Mouse (Mus musculus) kidney, postnatal 36 days (tissue): ENCODE measurements at regions not wholly inside any gene's neighbourhood (a gene's known extent, or its start where the extent isn't known, plus 50 kb on each side); places are given as distances from the start of the nearest gene placed in this dataset.
"Not testable (repeated sequence)": the region's sequence is repeated elsewhere in the genome, so short reads cannot be mapped to it uniquely, and the experiment has no call there.

Source experiments
- DNase-seq, 2 experiments: peaks; one replicate each; pipeline ENCODE4 v3.0.0; 2021 to 2022; ENCODE audit warnings: mixed read lengths in 2 of 2

- no peak for DNase-seq
Measured at GRCm38 (mm10) chr6:59102090-59102489, 77.7 kb upstream of the Fam13a start.

- DNase-seq, result no peak
Measured at GRCm38 (mm10) chr6:59103936-59104335, 79.6 kb upstream of the Fam13a start.

DNA sequence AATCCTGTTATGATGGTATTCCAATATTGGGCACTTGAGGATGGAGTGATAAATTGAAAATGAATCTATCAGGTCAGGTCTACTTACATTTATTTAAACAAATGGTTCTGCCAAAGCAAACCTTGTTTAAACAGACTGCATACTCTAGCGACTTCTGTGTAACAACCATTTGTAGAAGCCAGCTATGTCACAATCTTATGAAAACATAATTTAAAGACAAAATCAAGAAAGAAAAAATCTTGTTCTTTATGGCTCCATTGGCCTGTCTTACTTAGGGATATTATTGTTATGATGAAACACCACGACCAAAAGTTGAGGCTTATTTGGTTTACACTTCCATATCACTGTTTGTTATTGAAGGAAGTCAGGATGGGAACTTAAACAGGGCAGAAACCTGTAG is 80.1 kb upstream of the Fam13a start:
- DNase-seq, result no peak

- DNase-seq, result no peak
Measured at GRCm38 (mm10) chr6:59108102-59108501, 83.8 kb upstream of the Fam13a start.

DNA sequence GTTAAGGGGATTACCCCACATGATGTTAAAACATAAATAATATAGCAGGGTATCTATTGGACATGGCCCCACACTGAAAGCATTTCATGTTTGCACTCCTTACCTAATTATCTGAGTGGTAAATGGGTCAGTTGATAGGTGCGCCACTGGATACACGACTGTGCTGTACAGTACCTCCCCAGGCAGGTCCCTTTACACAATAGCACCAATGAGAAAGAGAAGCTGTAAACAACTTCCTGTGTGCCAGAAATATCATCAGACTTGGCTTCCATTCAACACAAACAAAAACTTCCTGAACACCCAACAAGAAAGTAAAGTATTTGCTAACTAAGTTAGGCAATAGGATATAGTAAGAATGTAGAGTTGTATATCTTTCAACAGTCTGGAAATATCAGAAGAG is 76.3 kb upstream of the Tigd2 start:
- peak in 1 of 2 experiments; percentile 2 for DNase-seq

DNA sequence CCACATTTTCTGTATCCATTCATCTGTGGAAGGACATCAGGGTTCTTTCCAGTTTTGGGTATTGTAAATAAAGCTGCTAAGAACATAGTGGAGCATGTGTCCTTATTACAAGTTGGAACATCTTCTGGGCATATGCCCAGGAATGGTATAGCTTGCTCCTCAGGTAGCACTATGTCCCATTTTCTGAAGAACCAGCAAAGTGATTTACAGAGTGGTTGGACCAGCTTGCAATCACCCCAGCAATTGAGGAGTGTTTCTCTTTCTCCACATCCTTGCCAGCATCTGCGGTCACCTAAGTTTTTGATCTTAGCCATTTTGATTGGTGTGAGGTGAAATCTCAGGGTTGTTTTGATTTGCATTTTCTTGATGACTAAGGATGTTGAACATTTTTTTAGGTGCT is 74.9 kb upstream of the Tigd2 start:
- DNase-seq, result not testable (repeated sequence)

GRCm38 (mm10) chr6:59139702-59140101 is 69.0 kb upstream of the Tigd2 start:
- DNase-seq, result no peak

- DNase-seq, result no peak
Measured at GRCm38 (mm10) chr6:59142050-59142449, 66.6 kb upstream of the Tigd2 start.

- DNase-seq, result no peak
Measured at GRCm38 (mm10) chr6:59147421-59147820, 61.2 kb upstream of the Tigd2 start.

DNA sequence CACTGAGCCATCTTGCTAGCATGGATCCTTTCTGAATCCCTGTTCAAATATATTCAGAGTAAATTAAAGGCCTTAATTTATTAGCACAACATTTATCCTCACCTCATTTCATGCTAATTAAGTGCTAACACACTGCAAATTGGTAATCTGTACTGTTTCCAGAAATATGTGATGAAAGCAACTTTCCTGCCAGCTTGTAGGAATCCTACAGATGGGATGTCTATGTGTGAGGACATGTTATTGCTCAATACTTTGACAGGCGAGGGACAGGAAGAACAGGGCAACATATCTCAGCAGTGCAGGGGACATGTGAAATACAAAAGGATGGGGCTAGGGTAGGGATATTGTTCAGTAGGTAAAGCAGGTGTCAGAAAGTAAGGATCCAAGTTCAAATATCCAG is 53.0 kb upstream of the Tigd2 start:
- DNase-seq, result no peak
